Comparison of ENCODE assay signal across 26 mouse cellular contexts in genomic region chr3:127311521-127311920, GRCm38 (mm10).
A peak's percentile ranks its signal among the peaks of the same experiment; 100 is the strongest.
DNase-seq lines count a peak whose midpoint lies in the region; ATAC-seq and TF ChIP-seq lines count a peak whose summit lies in the region.
"Had no signal": no experiment of that assay in that cellular context is flagged by ENCODE, and none has a peak within 500 bp of the region (broad histone marks: within the 10 kb centered on the region; RNA-seq: fewer than 3 reads in every experiment).

No protein-coding gene starts in this region.

- TF ChIP-seq CTCF in forebrain, postnatal 0 days (IDR thresholded peaks at IDR 0.05; ENCODE audit: low read depth): no peak
- no peak for TF ChIP-seq CTCF in midbrain, postnatal 0 days (IDR thresholded peaks at IDR 0.05)

- H3K9ac ChIP-seq in forebrain, embryonic 11.5 days (ENCODE audit: low read length): no peak overlapping the region
- H3K9ac ChIP-seq in forebrain, postnatal 0 days: no peak overlapping the region
- H3K9ac ChIP-seq in midbrain, embryonic 13.5 days (replicated peaks): no peak overlapping the region
- H3K9ac ChIP-seq in midbrain, postnatal 0 days (replicated peaks; ENCODE audit: low read length, poor library complexity, severe bottlenecking): no peak overlapping the region
- H3K9ac ChIP-seq: embryonic facial prominence, embryonic 12.5 days; forebrain, embryonic 13.5 days; forebrain, embryonic 15.5 days had no signal

- H3K9me3 ChIP-seq in forebrain, embryonic 11.5 days (ENCODE audit: control insufficient read depth, low read length): no peaks in the 10 kb centered on the region
- no peaks in the 10 kb centered on the region for H3K9me3 ChIP-seq in forebrain, postnatal 0 days (ENCODE audit: low read length)
- H3K9me3 ChIP-seq in midbrain, embryonic 13.5 days: no peaks in the 10 kb centered on the region
- H3K9me3 ChIP-seq in midbrain, postnatal 0 days (ENCODE audit: low read length): no peaks in the 10 kb centered on the region
- H3K9me3 ChIP-seq: embryonic facial prominence, embryonic 10.5 days; embryonic facial prominence, embryonic 12.5 days; forebrain, embryonic 10.5 days; forebrain, embryonic 13.5 days; forebrain, embryonic 15.5 days; G1E had no signal

- no peaks in the 10 kb centered on the region for H3K4me1 ChIP-seq in forebrain, embryonic 11.5 days (replicated peaks; ENCODE audit: control insufficient read depth, insufficient read depth, low read length)
- no peaks in the 10 kb centered on the region for H3K4me1 ChIP-seq in forebrain, postnatal 0 days (ENCODE audit: insufficient read depth)
- 0 out of 2 replicates have a peak, but pooled peaks cover 2% of the 10 kb centered on the region for H3K4me1 ChIP-seq in midbrain, embryonic 13.5 days (replicated peaks)
- no peaks in the 10 kb centered on the region for H3K4me1 ChIP-seq in midbrain, postnatal 0 days (ENCODE audit: insufficient read depth, low read length)
- H3K4me1 ChIP-seq: embryonic facial prominence, embryonic 10.5 days; embryonic facial prominence, embryonic 12.5 days; forebrain, embryonic 10.5 days; forebrain, embryonic 13.5 days; forebrain, embryonic 15.5 days had no signal

- H3K4me2 ChIP-seq in forebrain, embryonic 11.5 days (ENCODE audit: low read depth, low read length, severe bottlenecking): no peak overlapping the region
- H3K4me2 ChIP-seq in forebrain, postnatal 0 days (ENCODE audit: low read depth): no peak overlapping the region
- no peak overlapping the region for H3K4me2 ChIP-seq in midbrain, embryonic 13.5 days (replicated peaks)
- H3K4me2 ChIP-seq in midbrain, postnatal 0 days (ENCODE audit: low read depth, low read length, poor library complexity, severe bottlenecking): no peak overlapping the region
- H3K4me2 ChIP-seq: embryonic facial prominence, embryonic 12.5 days; forebrain, embryonic 13.5 days; forebrain, embryonic 15.5 days had no signal

- ATAC-seq in forebrain, embryonic 11.5 days (replicated peaks; ENCODE audit: low FRiP score): peak; percentile 15; the same call in 1 of the 2 replicates
- no peak for ATAC-seq in forebrain, postnatal 0 days
- ATAC-seq in midbrain, embryonic 13.5 days: 0 out of 2 replicates have a peak, but pooled peaks have one; percentile 40
- no peak for ATAC-seq in midbrain, postnatal 0 days (ENCODE audit: low FRiP score)
- ATAC-seq: activated CD4-positive, CD25-positive, alpha-beta regulatory T cell, adult 4 months; CD4-positive, CD25-positive, alpha-beta regulatory T cell, adult 4 months; forebrain, embryonic 13.5 days; forebrain, embryonic 15.5 days; Patski had no signal

- no peak for DNase-seq in forebrain, embryonic 11.5 days (ENCODE audit: low spot score)
- DNase-seq in forebrain, postnatal 0 days: no peak
- no peak for DNase-seq in midbrain, postnatal 0 days (ENCODE audit: low spot score)
- DNase-seq in retina, postnatal 1 day: peak; percentile 82
- no peak for DNase-seq in cerebellum, adult 11-12 months
- DNase-seq: adrenal gland, adult 8-10 months; adrenal gland, postnatal 14 days; adrenal gland, postnatal 36 days; B cell, adult 2 months; cerebellum, adult 11 months; cerebellum, adult 2 months; cerebellum, adult 9-10 months; cerebellum, postnatal 10 days; cerebellum, postnatal 25 days had no signal

- H3K27me3 ChIP-seq in forebrain, embryonic 11.5 days (ENCODE audit: control insufficient read depth, insufficient read depth, low read length): no peaks in the 10 kb centered on the region
- H3K27me3 ChIP-seq in forebrain, postnatal 0 days (ENCODE audit: insufficient read depth, low read length): no peaks in the 10 kb centered on the region
- H3K27me3 ChIP-seq in midbrain, embryonic 13.5 days: no peaks in the 10 kb centered on the region
- H3K27me3 ChIP-seq in midbrain, postnatal 0 days (ENCODE audit: insufficient read depth, low read length): no peaks in the 10 kb centered on the region
- H3K27me3 ChIP-seq: CH12.LX; embryonic facial prominence, embryonic 12.5 days; forebrain, embryonic 13.5 days; forebrain, embryonic 15.5 days; Patski had no signal

- WGBS in forebrain, embryonic 11.5 days: 81% methylated on average over 6 of the region's 6 CpGs
- WGBS in forebrain, postnatal 0 days: 61% methylated on average over 6 of the region's 6 CpGs
- 67% methylated on average over 6 of the region's 6 CpGs for WGBS in midbrain, embryonic 13.5 days
- 68% methylated on average over 6 of the region's 6 CpGs for WGBS in midbrain, postnatal 0 days

- H3K36me3 ChIP-seq in forebrain, embryonic 11.5 days (ENCODE audit: control insufficient read depth, insufficient read depth, low read length): no peaks in the 10 kb centered on the region
- H3K36me3 ChIP-seq in forebrain, postnatal 0 days (ENCODE audit: insufficient read depth): no peaks in the 10 kb centered on the region
- H3K36me3 ChIP-seq in midbrain, embryonic 13.5 days: no peaks in the 10 kb centered on the region
- H3K36me3 ChIP-seq in midbrain, postnatal 0 days (ENCODE audit: insufficient read depth, low read length): no peaks in the 10 kb centered on the region
- H3K36me3 ChIP-seq: embryonic facial prominence, embryonic 10.5 days; embryonic facial prominence, embryonic 12.5 days; forebrain, embryonic 10.5 days; forebrain, embryonic 15.5 days had no signal

- H3K27ac ChIP-seq in forebrain, embryonic 11.5 days (ENCODE audit: low read depth, low read length): no peak overlapping the region
- no peak overlapping the region for H3K27ac ChIP-seq in forebrain, postnatal 0 days (ENCODE audit: low read depth, low read length)
- H3K27ac ChIP-seq in midbrain, embryonic 13.5 days: no peak overlapping the region
- H3K27ac ChIP-seq in midbrain, postnatal 0 days (ENCODE audit: low read depth, low read length): no peak overlapping the region
- H3K27ac ChIP-seq: embryonic facial prominence, embryonic 10.5 days; embryonic facial prominence, embryonic 12.5 days; forebrain, embryonic 10.5 days; forebrain, embryonic 13.5 days; forebrain, embryonic 15.5 days had no signal

- no peak overlapping the region for H3K4me3 ChIP-seq in forebrain, embryonic 11.5 days (ENCODE audit: low read depth, low read length)
- no peak overlapping the region for H3K4me3 ChIP-seq in forebrain, postnatal 0 days (ENCODE audit: low read depth, low read length)
- H3K4me3 ChIP-seq in midbrain, embryonic 13.5 days (replicated peaks): no peak overlapping the region
- H3K4me3 ChIP-seq in midbrain, postnatal 0 days (ENCODE audit: low read depth, low read length): no peak overlapping the region
- H3K4me3 ChIP-seq: embryonic facial prominence, embryonic 10.5 days; embryonic facial prominence, embryonic 12.5 days; erythroblast, embryonic 14.5 days; forebrain, embryonic 10.5 days; forebrain, embryonic 13.5 days; forebrain, embryonic 15.5 days had no signal

Comparison
In these comparisons a context has a peak if more than half of its experiments do, and no peak if none do; other contexts are left out.
1. ATAC-seq: peak in forebrain, embryonic 11.5 days (single experiment) and midbrain, embryonic 13.5 days (single experiment); none in forebrain, postnatal 0 days (single experiment) and midbrain, postnatal 0 days (single experiment).